Mouse (Mus musculus) adrenal gland, adult (tissue): ENCODE results near the gene Lrrn4.

Experiments used
- DNase-seq, 2 experiments: peaks; one replicate each; pipeline ENCODE4 v3.0.0; 2022 to 2023; ENCODE audit warnings: low spot score in 1 of 2; ENCODE audit not compliant: inconsistent age in 2 of 2

The Lrrn4 gene

DNA sequence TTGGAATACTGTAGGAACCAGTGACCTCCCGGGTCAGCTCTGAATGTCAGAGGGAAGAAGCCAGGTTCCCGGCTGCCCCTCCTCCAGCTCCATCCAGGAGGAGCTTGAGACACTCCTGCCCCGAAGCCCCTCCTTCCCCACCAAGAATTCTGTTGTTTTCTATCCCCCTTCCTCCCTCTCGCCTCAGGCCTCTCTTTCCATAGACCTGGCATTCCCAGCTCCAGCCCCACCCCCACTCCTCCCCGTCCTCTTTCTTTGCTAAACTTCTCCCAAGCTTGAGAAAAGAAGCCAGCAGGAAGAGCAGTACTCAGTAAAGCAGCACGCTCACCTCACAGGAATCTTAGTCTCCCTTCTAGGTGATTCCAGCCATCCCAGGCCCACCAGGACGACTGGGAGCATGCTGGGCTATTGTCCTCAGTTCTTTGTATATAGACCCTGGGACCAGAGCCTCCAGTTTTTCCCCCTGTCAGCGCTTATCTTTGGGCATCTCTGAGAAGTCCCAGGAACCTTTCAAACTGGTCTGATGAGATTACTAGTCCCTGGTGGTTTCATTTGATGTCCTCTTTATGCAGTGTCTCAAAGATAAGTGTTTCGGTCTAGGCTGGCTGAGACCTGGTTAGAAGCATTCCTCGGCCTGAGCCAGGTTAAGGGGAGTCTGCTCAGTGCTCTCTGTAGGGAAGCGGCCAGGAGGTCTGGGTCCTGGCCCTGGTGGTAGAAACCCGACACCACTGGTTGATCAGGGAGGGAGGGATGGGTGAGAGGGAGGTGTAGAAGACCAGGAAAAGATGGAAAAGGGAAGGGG, at the start of gene Lrrn4:
Gene Lrrn4 (minus strand): TSS at position 48 of the 802 bp plus-strand sequence.
- DNase-seq = no peak

DNA sequence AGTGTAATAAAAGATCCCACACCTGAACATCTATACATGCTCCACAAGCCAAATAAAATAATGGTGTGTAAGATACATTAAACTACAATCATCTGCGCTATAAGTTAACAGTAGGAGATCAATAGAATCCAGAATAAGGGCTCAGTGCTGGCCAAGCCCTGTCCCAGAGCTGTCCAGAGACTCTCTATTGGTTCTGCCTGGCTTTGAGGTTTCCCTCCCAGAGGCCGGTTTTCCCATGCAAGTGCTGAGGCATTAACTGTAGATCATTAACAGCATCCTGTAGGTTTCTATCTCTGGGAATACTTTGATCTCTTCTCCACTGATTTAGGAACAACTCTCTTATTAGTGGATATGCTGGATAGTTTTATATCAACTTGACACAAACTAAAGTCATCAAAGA, 48.3 kb upstream of the Lrrn4 start:
- no peak for DNase-seq

DNA sequence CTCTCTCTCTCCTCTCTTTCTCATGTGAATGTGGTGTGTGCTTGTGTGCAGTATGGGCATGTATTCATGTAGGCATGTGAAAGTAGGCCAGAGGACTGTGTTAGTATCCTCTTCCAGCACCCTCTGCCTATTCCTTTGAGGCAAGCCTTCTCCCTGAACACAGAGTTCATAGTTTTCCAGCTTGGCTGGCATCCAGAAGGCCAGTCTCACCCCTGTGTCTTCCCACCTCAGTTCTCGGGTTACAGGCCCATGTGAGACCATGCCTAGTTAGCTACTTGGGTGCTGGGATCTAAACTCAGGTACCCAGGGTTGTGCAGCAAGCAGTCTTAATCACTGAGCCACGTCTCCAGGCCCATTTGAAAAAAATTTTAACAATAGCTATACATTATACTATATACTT, 47.2 kb upstream of the Lrrn4 start:
- no peak for DNase-seq

DNA sequence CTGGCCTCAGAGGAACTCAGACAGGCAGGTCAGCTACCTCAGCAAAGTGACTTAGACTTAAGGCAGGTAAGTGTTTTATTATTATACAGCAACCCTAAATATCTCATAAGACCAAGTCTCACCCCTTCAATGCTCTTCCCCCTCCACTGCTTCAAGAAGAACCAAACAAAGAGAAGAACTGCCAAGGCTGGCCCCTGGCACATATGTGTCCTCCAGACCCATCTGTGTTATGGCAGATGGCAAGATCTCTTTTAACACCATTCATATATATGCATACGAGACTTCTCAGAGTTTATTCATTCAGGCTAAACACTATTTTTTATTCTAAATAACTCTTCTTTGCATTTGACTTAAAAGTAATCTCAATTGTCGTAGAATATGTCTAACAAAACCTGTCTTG, 46.6 kb upstream of the Lrrn4 start:
- DNase-seq = no peak

DNA sequence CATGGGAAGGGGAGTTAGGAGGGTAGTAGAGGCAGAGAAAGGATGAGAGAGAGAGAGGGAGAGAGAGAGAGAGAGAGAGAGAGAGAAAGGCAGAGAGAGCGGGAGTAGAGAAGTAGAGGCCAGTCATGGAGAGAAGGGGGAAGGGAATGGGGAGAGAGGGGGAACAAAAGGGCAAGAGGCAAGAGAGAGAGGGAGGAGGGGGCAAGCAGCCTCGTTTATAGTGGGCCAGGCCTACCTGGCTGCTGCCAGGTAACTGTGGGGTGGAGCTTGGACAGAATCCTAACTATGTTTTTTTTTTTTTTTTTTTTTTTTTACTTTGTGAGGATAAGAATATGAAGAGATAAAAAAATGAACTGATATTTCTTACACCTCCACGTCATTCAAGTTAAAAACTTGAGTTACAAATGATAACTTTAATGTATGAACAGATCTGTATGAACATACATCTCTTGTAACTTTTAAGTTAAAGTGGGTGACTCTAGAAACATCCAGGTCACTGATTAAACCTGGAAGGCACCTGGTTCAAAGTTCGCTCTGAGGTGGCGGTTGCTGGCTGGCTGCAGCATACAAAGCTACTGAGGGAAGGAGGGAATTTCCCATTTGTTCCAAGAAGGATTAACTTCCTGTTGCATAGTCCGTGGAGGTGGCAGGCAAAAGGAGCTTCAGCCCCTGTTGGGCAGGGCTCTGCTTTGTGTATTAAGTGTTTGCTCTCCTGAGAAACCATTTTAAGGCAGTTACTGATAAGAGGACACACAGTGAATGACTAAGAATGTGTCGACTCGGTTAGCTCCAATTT, 42.8 kb upstream of the Lrrn4 start:
- no peak for DNase-seq

DNA sequence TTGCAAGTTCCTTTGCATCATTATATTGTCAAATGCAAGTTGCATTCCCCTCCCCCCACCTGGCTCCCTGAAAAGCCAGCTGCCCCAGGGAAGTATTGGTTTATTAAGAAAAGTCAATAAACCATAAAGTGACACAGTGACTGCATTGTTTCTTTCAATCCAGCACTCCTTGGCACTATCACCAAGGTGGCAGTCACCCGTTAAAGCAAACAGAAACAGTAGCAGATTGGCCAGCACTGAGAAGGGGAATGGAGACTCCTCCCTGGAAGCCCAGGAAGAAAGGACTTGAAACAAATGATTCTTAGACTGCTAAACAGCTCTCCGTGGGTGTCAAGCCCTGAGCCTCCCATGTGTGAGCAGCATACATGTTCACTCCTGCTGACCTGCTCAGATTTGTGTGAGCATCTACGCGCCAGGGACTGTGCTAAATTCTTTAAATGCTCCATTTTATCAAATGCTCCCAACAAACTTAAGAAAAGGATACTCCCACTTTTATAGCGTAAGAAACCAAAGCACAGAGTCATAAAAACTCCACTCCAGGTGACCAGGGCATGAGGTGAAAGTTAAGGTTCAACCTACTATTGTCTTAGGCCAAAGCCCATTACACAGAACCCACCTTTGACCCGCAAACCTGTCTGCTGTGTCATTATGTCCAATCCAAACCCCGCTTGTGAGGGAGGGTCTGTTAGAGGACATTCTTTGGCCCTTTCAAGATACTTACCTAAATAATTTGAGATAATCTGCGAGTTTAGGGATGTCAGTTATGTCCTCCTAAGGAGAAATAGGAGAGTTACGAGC, 41.6 kb upstream of the Lrrn4 start:
- DNase-seq = no peak

DNA sequence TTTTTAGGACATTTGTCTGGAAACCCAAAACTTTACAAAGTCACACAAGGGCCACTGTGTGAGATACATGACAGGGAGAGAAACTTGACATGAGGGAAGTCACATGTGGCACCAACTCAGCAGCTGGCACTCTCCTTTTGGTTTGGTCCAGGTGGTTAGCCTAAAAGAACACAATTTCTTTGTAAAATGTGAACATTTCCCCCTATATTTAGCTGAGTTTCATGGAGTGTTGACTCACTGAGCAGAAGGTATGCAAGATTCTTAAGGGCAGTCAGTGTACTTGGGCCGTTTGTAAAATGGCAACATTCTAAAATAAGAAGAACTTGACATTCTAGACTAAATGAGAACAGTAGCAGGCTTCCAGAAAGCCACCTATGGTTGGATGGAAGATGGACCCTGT, 34.1 kb upstream of the Lrrn4 start:
- DNase-seq = no peak

DNA sequence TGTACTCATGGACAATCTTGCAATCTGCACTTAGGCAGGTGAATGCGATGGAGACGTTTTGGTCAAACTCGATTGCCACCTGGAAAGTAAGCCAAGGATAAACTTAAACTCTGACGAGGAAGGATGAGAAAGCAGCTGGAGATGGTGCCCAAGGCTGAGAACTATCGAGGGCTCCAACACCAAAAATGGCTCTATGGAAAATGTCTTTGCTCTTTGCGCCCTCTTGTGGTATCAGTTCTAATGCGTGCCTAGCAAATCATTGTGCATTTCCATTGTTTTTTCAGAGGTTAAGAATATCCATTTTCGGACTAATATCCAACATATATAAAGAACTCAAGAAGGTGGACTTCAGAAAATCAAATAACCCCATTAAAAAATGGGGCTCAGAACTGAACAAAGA, 26.1 kb upstream of the Lrrn4 start:
- DNase-seq = peak in 1 of 2 experiments; percentile 89

DNA sequence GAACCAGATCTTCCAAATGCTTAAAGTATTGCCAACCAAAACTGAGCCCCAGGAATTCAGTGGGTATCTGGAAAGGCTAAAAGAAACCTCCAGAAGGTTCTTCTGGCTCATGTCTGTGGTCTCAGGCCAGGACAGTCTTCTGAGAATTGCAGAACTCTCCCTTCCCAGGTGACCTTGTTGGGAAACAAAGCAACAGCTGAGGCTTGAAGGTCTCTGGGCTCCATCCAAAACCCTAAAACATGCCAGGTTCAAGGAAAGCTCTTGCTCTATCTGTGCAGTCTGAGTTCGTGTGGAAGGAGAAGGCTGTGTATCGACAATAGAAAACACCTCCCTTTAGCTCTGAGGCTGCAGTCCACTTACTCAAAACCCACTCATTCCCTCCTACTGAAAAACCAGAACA, 24.3 kb upstream of the Lrrn4 start:
- peak in 1 of 2 experiments; percentile 90 for DNase-seq

DNA sequence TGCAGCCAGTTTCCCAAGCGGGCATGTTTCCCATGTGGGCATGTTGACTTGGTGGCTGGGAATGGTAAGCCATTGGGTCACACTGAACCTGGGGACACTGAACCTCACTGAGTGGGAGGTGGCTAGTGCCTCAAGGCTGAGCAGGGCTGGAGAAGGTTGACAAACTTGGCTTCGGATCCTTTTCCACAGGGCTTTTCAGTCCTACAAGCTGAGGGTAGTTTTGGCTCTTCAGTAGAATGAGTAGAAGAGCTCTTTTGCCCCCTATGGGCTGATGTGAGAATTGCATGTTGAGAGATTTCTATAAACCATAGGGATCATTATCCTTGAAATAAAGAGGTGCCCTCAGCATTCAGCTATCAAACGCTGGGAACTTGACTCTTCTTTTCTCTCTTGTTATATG, 22.8 kb upstream of the Lrrn4 start:
- peak; percentile 76 to 94 for DNase-seq

DNA sequence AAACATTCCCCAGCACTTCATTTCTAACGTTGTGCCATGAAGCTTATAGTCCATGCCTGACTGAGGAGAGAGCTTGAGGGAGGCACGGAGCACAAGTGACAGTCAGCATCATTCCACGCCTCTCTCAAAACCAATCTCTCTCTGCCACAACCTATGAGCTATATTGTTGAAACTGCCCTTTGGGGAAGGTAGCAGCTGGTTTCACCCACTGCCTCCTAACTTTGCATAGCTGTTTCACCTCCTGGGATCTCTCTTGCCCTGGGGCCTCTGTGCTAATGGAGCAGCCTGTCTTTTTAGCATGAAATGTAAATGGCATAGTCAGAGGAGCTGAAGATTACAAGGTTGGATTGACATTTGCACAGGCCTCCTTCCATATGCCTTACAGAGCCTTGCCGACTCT, 21.4 kb upstream of the Lrrn4 start:
- DNase-seq = peak in 1 of 2 experiments; percentile 63

DNA sequence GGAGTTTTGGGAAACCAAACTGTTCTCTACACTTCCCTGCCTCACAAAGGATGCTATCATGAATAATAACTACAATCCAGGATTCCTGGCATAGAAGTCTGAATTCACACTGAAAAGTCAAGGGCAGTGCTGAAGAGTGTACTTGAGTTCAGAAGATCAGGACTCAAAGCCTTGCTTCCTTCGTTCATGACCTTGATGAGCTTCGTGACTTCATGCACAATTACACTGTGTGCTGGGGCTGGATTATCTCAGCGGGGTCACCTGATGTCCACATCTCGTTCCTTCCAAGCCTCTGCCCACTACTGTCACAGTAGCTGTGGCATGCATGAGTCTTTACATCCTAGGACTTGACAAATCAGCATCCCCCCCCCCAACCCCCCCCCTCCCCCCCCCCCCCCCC, 20.9 kb upstream of the Lrrn4 start:
- DNase-seq = peak; percentile 77 to 79

DNA sequence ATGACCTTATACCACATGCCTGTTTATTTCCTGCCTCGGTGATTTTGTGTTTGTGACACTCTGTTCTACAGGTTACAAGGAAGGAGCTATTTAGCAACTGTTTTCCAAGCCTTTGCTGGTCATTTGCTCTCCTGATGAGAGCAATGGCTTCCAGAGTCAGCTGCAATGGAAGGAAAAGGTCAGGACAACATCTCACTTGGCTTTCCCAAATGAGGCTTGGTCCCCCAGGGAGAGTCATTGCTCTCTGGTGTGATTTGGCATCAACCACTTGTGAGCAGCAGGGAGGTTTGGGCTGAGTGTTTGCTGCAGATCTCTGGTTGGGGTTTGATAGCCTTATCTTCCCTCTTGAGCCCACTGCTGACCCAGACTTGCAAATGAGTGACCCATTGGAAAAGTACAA, 19.9 kb upstream of the Lrrn4 start:
- DNase-seq = peak in 1 of 2 experiments; percentile 61

DNA sequence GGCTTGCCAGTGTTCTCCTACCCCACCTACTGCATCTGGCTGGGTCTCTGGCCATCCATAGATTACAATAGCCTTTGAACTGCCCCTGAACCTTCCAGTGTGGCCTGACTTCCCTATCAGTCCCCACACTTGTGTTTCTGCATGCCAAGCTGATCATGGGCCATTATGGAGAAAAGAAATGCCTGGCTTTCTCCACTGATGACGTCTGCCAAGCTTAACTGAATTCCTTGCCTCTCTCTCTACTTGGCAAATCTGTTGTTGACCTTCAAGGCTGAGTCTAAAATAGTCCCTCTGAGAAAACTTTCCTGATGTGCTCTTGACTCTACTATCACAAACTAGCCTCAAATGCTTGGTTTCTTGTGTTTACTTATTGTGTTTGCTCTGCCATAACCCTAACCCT, 17.5 kb upstream of the Lrrn4 start:
- peak in 1 of 2 experiments; percentile 48 for DNase-seq

DNA sequence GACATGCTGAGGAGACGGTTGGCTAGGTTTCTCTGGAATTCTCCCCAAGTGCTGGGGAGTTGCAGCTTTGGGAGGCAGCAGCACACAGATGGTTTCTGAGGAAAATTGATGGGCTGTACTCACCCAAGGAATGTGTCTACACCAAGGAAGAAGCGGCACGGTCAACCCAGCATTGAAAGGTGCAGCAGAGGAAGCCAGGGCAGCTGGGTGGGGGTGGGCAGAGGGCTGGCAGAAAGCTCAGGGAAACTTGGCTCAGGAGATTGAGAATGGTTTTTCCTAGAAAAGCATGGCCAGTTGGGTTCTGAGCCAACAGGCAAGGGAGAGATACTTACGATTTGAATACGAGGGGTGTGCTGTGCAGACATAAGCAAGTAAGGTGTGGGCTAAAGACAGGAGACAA, 13.1 kb upstream of the Lrrn4 start:
- DNase-seq = no peak

DNA sequence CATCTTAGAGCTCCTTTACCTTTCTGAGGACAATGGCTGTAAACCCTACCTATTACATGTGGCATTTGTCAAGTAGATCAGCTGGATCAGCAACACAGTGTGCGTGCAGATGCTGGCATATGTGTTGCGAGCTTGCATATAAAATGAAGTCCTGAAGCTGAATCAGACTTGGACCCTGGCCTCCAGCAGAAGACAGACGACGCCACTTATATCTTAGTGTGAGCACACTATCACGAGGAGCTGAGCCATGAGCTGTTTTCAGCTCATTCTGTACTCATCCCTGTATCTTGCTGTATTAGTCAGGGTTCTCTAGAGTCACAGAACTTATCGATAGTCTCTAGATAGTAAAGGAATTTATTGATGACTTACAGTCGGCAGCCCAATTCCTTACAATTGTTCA, 4.6 kb upstream of the Lrrn4 start:
- DNase-seq = no peak

DNA sequence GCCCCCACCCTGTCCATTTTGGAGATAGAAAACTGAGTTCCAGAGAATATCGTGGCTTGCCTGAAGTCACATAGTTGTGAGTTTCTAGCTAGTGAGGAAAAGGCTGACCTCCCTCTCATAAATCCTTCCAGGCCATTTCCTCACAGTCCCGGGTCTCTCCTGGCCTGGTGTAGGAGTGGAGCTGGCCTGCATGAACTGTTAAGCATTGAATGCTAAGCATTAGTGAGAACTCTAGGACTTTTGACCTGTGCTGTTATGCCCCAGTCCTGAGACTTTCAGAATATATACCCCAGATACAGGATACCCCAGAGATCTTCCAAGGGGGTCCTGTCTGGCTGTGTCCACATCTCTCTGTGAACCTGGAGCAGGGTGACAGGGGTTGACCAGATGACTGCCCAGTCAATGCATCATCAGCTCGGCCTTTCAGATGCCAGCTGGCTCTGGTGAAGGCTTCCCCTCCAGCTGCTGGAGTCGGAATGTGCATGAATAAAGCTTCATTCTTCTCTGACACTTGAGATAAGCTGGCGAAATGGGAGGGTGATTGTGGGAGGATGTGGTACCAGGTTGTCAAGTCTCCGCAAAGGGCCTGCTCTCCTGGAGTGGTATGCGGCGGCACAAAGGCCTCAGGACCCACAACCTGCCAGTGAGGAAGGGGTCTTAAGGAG, 3.7 kb upstream of the Lrrn4 start:
- peak; percentile 69 to 84 for DNase-seq

DNA sequence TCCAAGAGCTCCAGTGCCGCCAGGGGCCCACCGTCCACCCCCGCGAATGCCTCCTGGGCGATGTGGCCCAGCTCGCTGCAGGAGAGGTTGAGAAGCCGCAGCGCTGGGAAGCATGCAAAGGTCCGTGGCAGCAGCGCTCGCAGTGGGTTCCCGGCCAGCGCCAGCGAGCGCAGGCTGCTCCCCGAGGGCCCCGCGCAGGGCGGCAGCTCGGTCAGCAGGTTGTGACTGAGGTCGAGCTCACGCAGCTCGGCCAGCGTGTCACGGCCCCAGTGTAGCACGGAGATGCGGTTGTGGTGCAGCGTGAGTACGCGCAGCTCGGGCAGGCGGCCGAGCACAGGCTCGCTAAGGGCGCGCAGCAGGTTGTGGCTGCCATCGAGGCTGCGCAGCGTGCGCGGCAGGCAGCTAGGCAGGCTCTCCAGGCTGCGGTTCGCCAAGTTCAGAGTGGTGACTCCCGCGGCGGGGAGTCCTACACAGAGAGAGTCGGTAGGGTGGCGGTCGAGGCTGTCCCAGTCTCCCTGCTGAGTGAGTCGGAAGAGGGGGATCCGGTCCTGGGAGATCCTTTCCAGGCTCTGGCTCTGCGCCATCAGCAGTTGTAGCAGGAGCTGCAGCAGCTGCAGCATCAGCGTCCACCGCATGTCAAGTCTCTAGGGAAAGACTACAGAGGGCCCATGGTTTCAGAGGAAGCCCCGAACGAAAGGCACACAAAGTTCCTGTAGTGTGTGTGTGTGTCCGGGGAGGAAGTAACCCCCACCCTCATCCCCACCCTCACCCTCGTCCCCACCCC, 1.2 kb downstream of the Lrrn4 start:
- DNase-seq = peak; percentile 50 to 80

DNA sequence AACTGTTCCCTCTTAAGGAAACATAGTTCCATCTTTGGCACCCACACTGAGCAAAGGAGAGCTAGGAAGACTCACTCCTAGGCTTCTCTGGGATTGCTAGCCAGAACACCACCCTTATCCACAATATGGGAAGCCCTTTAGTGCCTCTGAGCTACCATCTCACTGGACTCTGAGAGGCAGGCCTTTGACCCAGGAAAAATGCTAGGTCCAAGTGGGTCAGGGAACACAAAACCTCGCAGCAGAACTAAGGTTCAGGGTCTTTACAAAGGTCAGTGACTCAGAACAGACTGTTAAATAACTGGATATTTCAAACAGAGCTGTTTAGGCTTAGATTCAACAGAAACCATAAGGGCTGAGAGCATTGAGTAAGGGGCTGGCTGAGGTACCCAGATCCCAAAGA, 3.7 kb downstream of the Lrrn4 start:
- DNase-seq = peak; percentile 50 to 80

DNA sequence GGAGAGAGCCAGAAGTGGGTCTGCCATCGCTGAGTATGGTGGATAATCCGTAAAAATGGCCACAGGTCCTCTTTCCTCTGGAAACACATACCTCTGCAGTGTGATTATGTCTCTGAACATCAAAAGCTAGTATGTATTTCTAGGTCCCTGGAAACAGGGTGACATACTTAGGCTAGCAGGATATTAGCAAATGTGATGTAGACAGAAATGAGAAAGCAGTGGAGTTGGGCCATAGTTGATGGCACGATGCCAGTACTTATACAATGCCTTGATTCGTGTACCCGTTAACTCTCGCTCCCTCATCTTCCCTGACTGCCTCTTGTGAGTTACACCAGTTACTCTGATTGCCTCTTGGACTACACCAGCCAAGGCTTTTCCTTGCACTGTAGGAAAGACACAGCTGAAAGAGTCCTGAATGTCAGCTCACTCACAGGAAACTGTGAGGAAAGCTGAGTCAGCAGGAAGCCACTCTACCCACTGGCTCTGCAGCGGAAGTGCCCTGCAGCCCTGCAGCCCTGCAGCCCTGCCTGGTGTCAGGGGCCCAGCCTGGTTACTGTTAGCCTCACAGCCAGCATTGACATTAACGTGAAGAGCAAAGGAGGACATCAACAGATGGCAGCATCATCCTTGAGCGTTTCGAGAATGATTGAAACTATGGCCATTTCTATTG, 6.9 kb downstream of the Lrrn4 start:
- DNase-seq = no peak
